In genomic region chr3:96170276-96170675, GRCm38 (mm10) we compare ENCODE assay signal across 10 mouse cellular contexts. TPM values are rescaled to one million over a fixed set of nuclear protein-coding genes. Genes with fewer than 3 reads are reported as not detected.
DNase-seq lines count a peak whose midpoint lies in the region; ATAC-seq and TF ChIP-seq lines count a peak whose summit lies in the region.
"Had no signal": no experiment of that assay in that cellular context is flagged by ENCODE, and none has a peak within 500 bp of the region (broad histone marks: within the 10 kb centered on the region; RNA-seq: fewer than 3 reads in every experiment).

No protein-coding gene starts in this region.

- no peak for TF ChIP-seq POLR2A in cerebellum, adult 2 months (IDR thresholded peaks at IDR 0.05; ENCODE audit: borderline replicate concordance, insufficient read depth, low read length)

- no peak overlapping the region for H3K4me3 ChIP-seq in cerebellum, adult 2 months (replicated peaks; ENCODE audit: insufficient read depth, low read depth, low read length)
- H3K4me3 ChIP-seq in intestine, embryonic 14.5 days (ENCODE audit: low read depth, low read length), result no peak overlapping the region
- H3K4me3 ChIP-seq in intestine, embryonic 15.5 days (replicated peaks), result no peak overlapping the region
- H3K4me3 ChIP-seq in G1E (ENCODE audit: low read depth, low read length), result peak overlapping the region; percentile 31; the same call in 1 of the 2 replicates
- H3K4me3 ChIP-seq in limb, embryonic 12.5 days (replicated peaks), result no peak overlapping the region

- no peak overlapping the region for H3K9ac ChIP-seq in intestine, embryonic 14.5 days (ENCODE audit: low read length)
- H3K9ac ChIP-seq in intestine, embryonic 15.5 days, result no peak overlapping the region
- no peak overlapping the region for H3K9ac ChIP-seq in limb, embryonic 12.5 days (replicated peaks)
- H3K9ac ChIP-seq: kidney, embryonic 15.5 days had no signal

- 72% methylated on average over 4 of the region's 4 CpGs for WGBS in cerebellum, adult 2 months
- WGBS in intestine, embryonic 14.5 days, result 89% methylated on average over 4 of the region's 4 CpGs
- WGBS in intestine, embryonic 15.5 days, result 86% methylated on average over 4 of the region's 4 CpGs
- 94% methylated on average over 4 of the region's 4 CpGs for WGBS in limb, embryonic 12.5 days

- DNase-seq in cerebellum, adult 2 months, result peak in 1 of 2 experiments; percentile 15
- no peak for DNase-seq in cerebellum, postnatal 36 days
- DNase-seq in intestine, embryonic 14.5 days (ENCODE audit: low spot score), result no peak
- no peak for DNase-seq in G1E (ENCODE audit: low spot score)
- no peak for DNase-seq in urinary bladder, postnatal 14 days (ENCODE audit: low spot score)
- DNase-seq in left cerebral cortex, postnatal 14 days (ENCODE audit: low spot score in 2 of 2), result no peak

- peaks cover 42% of the 10 kb centered on the region for H3K36me3 ChIP-seq in intestine, embryonic 14.5 days (ENCODE audit: control insufficient read depth, insufficient read depth, low read length)
- H3K36me3 ChIP-seq in intestine, embryonic 15.5 days, result peaks cover 5% of the 10 kb centered on the region; the same call in 1 of the 2 replicates
- peaks cover 46% of the 10 kb centered on the region for H3K36me3 ChIP-seq in G1E (replicated peaks)
- H3K36me3 ChIP-seq in limb, embryonic 12.5 days, result peaks cover 48% of the 10 kb centered on the region

- peak overlapping the region; percentile 44; the same call in 1 of the 2 replicates for H3K27ac ChIP-seq in cerebellum, adult 2 months (ENCODE audit: insufficient read depth, low read length)
- H3K27ac ChIP-seq in intestine, embryonic 14.5 days (ENCODE audit: low read depth), result 0 out of 2 replicates have a peak overlapping the region, but pooled peaks have one; percentile 5
- no peak overlapping the region for H3K27ac ChIP-seq in intestine, embryonic 15.5 days
- H3K27ac ChIP-seq in limb, embryonic 12.5 days, result no peak overlapping the region

- peaks cover 10% of the 10 kb centered on the region for H3K4me1 ChIP-seq in cerebellum, adult 2 months (ENCODE audit: control insufficient read depth, insufficient read depth, low read length)
- H3K4me1 ChIP-seq in intestine, embryonic 14.5 days (replicated peaks; ENCODE audit: control insufficient read depth, insufficient read depth, low read length), result peaks cover 18% of the 10 kb centered on the region
- H3K4me1 ChIP-seq in intestine, embryonic 15.5 days (replicated peaks), result peaks cover 15% of the 10 kb centered on the region
- peaks cover 41% of the 10 kb centered on the region for H3K4me1 ChIP-seq in G1E (ENCODE audit: insufficient read depth, low read depth, low read length)
- peaks cover 33% of the 10 kb centered on the region for H3K4me1 ChIP-seq in limb, embryonic 12.5 days (replicated peaks)

- H3K4me2 ChIP-seq in intestine, embryonic 14.5 days (ENCODE audit: low read length), result no peak overlapping the region
- H3K4me2 ChIP-seq in intestine, embryonic 15.5 days (replicated peaks), result no peak overlapping the region
- H3K4me2 ChIP-seq in limb, embryonic 12.5 days, result 0 out of 2 replicates have a peak overlapping the region, but pooled peaks have one; percentile 82

- no peaks in the 10 kb centered on the region for H3K27me3 ChIP-seq in cerebellum, adult 2 months (ENCODE audit: control insufficient read depth, insufficient read depth, low read length)
- no peaks in the 10 kb centered on the region for H3K27me3 ChIP-seq in intestine, embryonic 14.5 days (replicated peaks; ENCODE audit: control insufficient read depth, insufficient read depth, low read length)
- no peaks in the 10 kb centered on the region for H3K27me3 ChIP-seq in intestine, embryonic 15.5 days (replicated peaks)
- H3K27me3 ChIP-seq in G1E (ENCODE audit: insufficient read depth, low read length), result no peaks in the 10 kb centered on the region
- H3K27me3 ChIP-seq in limb, embryonic 12.5 days, result no peaks in the 10 kb centered on the region
- H3K27me3 ChIP-seq: kidney, embryonic 15.5 days had no signal

- H3K9me3 ChIP-seq in intestine, embryonic 14.5 days (ENCODE audit: control insufficient read depth, low read length), result no peaks in the 10 kb centered on the region
- H3K9me3 ChIP-seq in intestine, embryonic 15.5 days, result no peaks in the 10 kb centered on the region
- no peaks in the 10 kb centered on the region for H3K9me3 ChIP-seq in G1E (replicated peaks)
- no peaks in the 10 kb centered on the region for H3K9me3 ChIP-seq in limb, embryonic 12.5 days
- H3K9me3 ChIP-seq: kidney, embryonic 15.5 days had no signal

- ATAC-seq in intestine, embryonic 14.5 days (replicated peaks; ENCODE audit: low FRiP score, low TSS enrichment, low read depth), result no peak
- ATAC-seq in intestine, embryonic 15.5 days, result no peak
- ATAC-seq in G1E (ENCODE audit: extremely low read depth, insufficient number of reproducible peaks, low FRiP score, poor library complexity, severe bottlenecking), result no peak
- ATAC-seq in limb, embryonic 12.5 days (ENCODE audit: insufficient number of reproducible peaks, insufficient read depth, low FRiP score, low TSS enrichment, low read depth), result no peak

- no peak for TF ChIP-seq CTCF in cerebellum, adult 2 months (IDR thresholded peaks at IDR 0.05; ENCODE audit: borderline replicate concordance, insufficient read depth, low read depth, low read length)
- TF ChIP-seq CTCF in G1E (IDR thresholded peaks at IDR 0.05; ENCODE audit: low read depth, low read length), result no peak

- intact Hi-C loops in left cerebral cortex, postnatal 14 days (cut with DNase I), result no loop called here

RNA-seq across cellular contexts. Expression of gene Sf3b4, which starts 1.9 kb away (rescaled TPM):
- polyA plus RNA-seq in cerebellum, adult 2 months (2012; rRNA removed), result 59.5 and 66.4 TPM in 2 replicates
- 184 and 195 TPM in 2 replicates for polyA plus RNA-seq in intestine, embryonic 14.5 days (2014; fragmentation: Nextera tagmentation; extraction: Ambion mirVana)
- polyA plus RNA-seq in intestine, embryonic 15.5 days (2015; fragmentation: Nextera tagmentation; extraction: Ambion mirVana), result 152 and 153 TPM in 2 replicates
- total RNA-seq in G1E (2014; fragmentation: Nextera tagmentation) (138 and 179 TPM in 2 replicates), G1E (2017) (24.8 and 29.3 TPM in 2 replicates)
- polyA plus RNA-seq in G1E (2012), result 724 and 955 TPM in 2 replicates
- polyA plus RNA-seq in limb, embryonic 12.5 days (2016; fragmentation: Nextera tagmentation; extraction: Ambion mirVana), result 178 and 209 TPM in 2 replicates
- 10 to 100 TPM; 43.4 to 46.8 TPM for total RNA-seq in left cerebral cortex, postnatal 14 days (2021)

RNA-seq across cellular contexts. Expression of gene Mtmr11, which starts 8.5 kb away (rescaled TPM):
- 22.5 and 24.4 TPM in 2 replicates for polyA plus RNA-seq in cerebellum, adult 2 months (2012; rRNA removed)
- polyA plus RNA-seq in intestine, embryonic 14.5 days (2014; fragmentation: Nextera tagmentation; extraction: Ambion mirVana), result 27.7 and 28.8 TPM in 2 replicates
- polyA plus RNA-seq in intestine, embryonic 15.5 days (2015; fragmentation: Nextera tagmentation; extraction: Ambion mirVana), result 20.0 and 20.2 TPM in 2 replicates
- total RNA-seq in G1E (2014; fragmentation: Nextera tagmentation), result 5.7 TPM in 1 of 2 replicates, not detected in the other
- total RNA-seq in G1E (2017), result 2.7 and 3.5 TPM in 2 replicates
- polyA plus RNA-seq in G1E (2012), result not detected in 2 replicates
- 31.3 and 34.0 TPM in 2 replicates for polyA plus RNA-seq in limb, embryonic 12.5 days (2016; fragmentation: Nextera tagmentation; extraction: Ambion mirVana)
- 1 to 10 TPM; 4.5 to 6.0 TPM for total RNA-seq in left cerebral cortex, postnatal 14 days (2021)
- total RNA-seq: granulocyte monocyte progenitor cell, adult 5-6 weeks had no signal

RNA-seq across cellular contexts. Expression of gene Sv2a, which starts 10.7 kb away (rescaled TPM):
- 399 and 405 TPM in 2 replicates for polyA plus RNA-seq in cerebellum, adult 2 months (2012; rRNA removed)
- polyA plus RNA-seq in intestine, embryonic 14.5 days (2014; fragmentation: Nextera tagmentation; extraction: Ambion mirVana), result 6.5 and 8.3 TPM in 2 replicates
- polyA plus RNA-seq in intestine, embryonic 15.5 days (2015; fragmentation: Nextera tagmentation; extraction: Ambion mirVana), result 6.0 and 7.4 TPM in 2 replicates
- 0.45 TPM in 1 of 2 replicates, not detected in the other for total RNA-seq in G1E (2014; fragmentation: Nextera tagmentation)
- 0.11 and 0.23 TPM in 2 replicates for total RNA-seq in G1E (2017)
- polyA plus RNA-seq in G1E (2012), result 0.07 and 0.12 TPM in 2 replicates
- polyA plus RNA-seq in limb, embryonic 12.5 days (2016; fragmentation: Nextera tagmentation; extraction: Ambion mirVana), result 5.6 and 5.9 TPM in 2 replicates
- total RNA-seq in left cerebral cortex, postnatal 14 days (2021), result 100 to 1,000 TPM; 448 to 477 TPM

RNA-seq across cellular contexts. Expression of gene Bola1, which starts 49.2 kb away (rescaled TPM):
- 47.0 and 47.8 TPM in 2 replicates for polyA plus RNA-seq in cerebellum, adult 2 months (2012; rRNA removed)
- 74.2 and 79.5 TPM in 2 replicates for polyA plus RNA-seq in intestine, embryonic 14.5 days (2014; fragmentation: Nextera tagmentation; extraction: Ambion mirVana)
- 59.5 and 60.7 TPM in 2 replicates for polyA plus RNA-seq in intestine, embryonic 15.5 days (2015; fragmentation: Nextera tagmentation; extraction: Ambion mirVana)
- total RNA-seq in G1E (2014; fragmentation: Nextera tagmentation), result 19.6 and 19.8 TPM in 2 replicates
- 48.2 and 60.6 TPM in 2 replicates for total RNA-seq in G1E (2017)
- 115 and 144 TPM in 2 replicates for polyA plus RNA-seq in G1E (2012)
- 54.6 and 56.3 TPM in 2 replicates for polyA plus RNA-seq in limb, embryonic 12.5 days (2016; fragmentation: Nextera tagmentation; extraction: Ambion mirVana)
- total RNA-seq in left cerebral cortex, postnatal 14 days (2021), result 10 to 100 TPM; 16.8 to 17.6 TPM

RNA-seq across cellular contexts. Expression of gene Hist2h2ab, which starts 49.4 kb away (rescaled TPM):
- 2.0 and 3.5 TPM in 2 replicates for polyA plus RNA-seq in cerebellum, adult 2 months (2012; rRNA removed)
- 0.74 and 1.3 TPM in 2 replicates for polyA plus RNA-seq in intestine, embryonic 14.5 days (2014; fragmentation: Nextera tagmentation; extraction: Ambion mirVana)
- 1.1 and 1.6 TPM in 2 replicates for polyA plus RNA-seq in intestine, embryonic 15.5 days (2015; fragmentation: Nextera tagmentation; extraction: Ambion mirVana)
- 38.7 and 50.5 TPM in 2 replicates for total RNA-seq in G1E (2014; fragmentation: Nextera tagmentation)
- 435 and 467 TPM in 2 replicates for total RNA-seq in G1E (2017)
- polyA plus RNA-seq in G1E (2012), result 0.14 and 1.2 TPM in 2 replicates
- 1.7 and 2.0 TPM in 2 replicates for polyA plus RNA-seq in limb, embryonic 12.5 days (2016; fragmentation: Nextera tagmentation; extraction: Ambion mirVana)
- 10 to 100 TPM in 1 of 2 experiments, 1 to 10 TPM in 1; 7.4 to 11.7 TPM for total RNA-seq in left cerebral cortex, postnatal 14 days (2021)

Comparison
In these comparisons a context has a peak if more than half of its experiments do, and no peak if none do; other contexts are left out.
1. H3K27ac ChIP-seq: peak in cerebellum, adult 2 months (single experiment) and intestine, embryonic 14.5 days (single experiment); none in intestine, embryonic 15.5 days (single experiment) and limb, embryonic 12.5 days (single experiment).
2. RNA of gene Mtmr11, which starts 8.5 kb away (polyA plus RNA-seq): 31.3 to 34.0 TPM in limb, embryonic 12.5 days, 27.7 to 28.8 TPM in intestine, embryonic 14.5 days, 22.5 to 24.4 TPM in cerebellum, adult 2 months and 20.0 to 20.2 TPM in intestine, embryonic 15.5 days; not detected in G1E; every median in the first group is over 10 times any median in the second.
3. RNA of gene Sv2a, which starts 10.7 kb away (polyA plus RNA-seq): 399 to 405 TPM in cerebellum, adult 2 months; 6.5 to 8.3 TPM in intestine, embryonic 14.5 days, 6.0 to 7.4 TPM in intestine, embryonic 15.5 days, 5.6 to 5.9 TPM in limb, embryonic 12.5 days and 0.07 to 0.12 TPM in G1E; every median in the first group is over 10 times any median in the second.